Comparison of ENCODE assay signal across 25 mouse cellular contexts in the genomic region with DNA sequence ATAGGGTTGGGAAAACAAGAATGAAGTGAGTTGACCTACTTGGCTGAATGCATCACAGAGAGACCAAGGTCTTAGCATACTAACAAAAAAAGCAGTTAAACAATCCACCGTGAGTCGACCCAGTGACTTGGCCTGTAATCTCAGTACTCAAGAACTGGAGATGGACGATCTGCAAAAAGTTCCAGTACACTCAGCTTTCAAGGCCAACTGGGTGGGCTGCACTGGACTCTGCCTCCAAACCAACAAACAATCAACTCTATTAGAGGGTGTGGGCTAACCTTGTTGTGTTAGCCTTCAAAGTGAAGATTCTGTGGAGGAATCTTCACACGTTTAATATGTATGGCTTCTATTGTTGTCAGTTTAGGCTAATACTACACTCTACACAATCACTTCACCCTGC. TPM values are rescaled to one million over a fixed set of nuclear protein-coding genes. Genes with fewer than 3 reads are reported as not detected.
"Had no signal": no experiment of that assay in that cellular context is flagged by ENCODE, and none has a peak within 500 bp of the region (broad histone marks: within the 10 kb centered on the region; RNA-seq: fewer than 3 reads in every experiment).

No protein-coding gene starts in this region.

- H3K4me1 ChIP-seq: liver, embryonic 13.5 days; neural tube, embryonic 12.5 days; neural tube, embryonic 15.5 days had no signal

- H3K9me3 ChIP-seq: liver, embryonic 13.5 days; neural tube, embryonic 12.5 days; neural tube, embryonic 15.5 days had no signal

- DNase-seq: kidney, postnatal 25 days; layer of hippocampus, adult 9-11 months; liver, embryonic 13.5 days; lung, adult 2 months; lung, postnatal 14 days; lung, postnatal 4 days; midbrain, embryonic 14.5 days; right cerebral cortex, adult 18-20 months; right cerebral cortex, postnatal 14 days; right cerebral cortex, postnatal 4 days; thymus, adult 2 months; thymus, postnatal 25 days had no signal

- H3K27ac ChIP-seq: kidney, postnatal 0 days; layer of hippocampus, adult 2 months; left cerebral cortex, adult 2 months; liver, embryonic 13.5 days; neural tube, embryonic 12.5 days; neural tube, embryonic 15.5 days; stomach, postnatal 0 days had no signal

- H3K36me3 ChIP-seq: liver, embryonic 13.5 days; neural tube, embryonic 12.5 days; neural tube, embryonic 15.5 days had no signal

- H3K9ac ChIP-seq: liver, embryonic 13.5 days; neural tube, embryonic 12.5 days; neural tube, embryonic 15.5 days had no signal

- H3K27me3 ChIP-seq: liver, embryonic 13.5 days; neural tube, embryonic 12.5 days had no signal

- H3K4me3 ChIP-seq: layer of hippocampus, adult 2 months; left cerebral cortex, adult 2 months; liver, embryonic 13.5 days; neural tube, embryonic 12.5 days; neural tube, embryonic 15.5 days had no signal

RNA-seq across cellular contexts. Expression of a gene that starts 20.1 kb away (rescaled TPM):
- total RNA-seq: layer of hippocampus, adult 2 months; layer of hippocampus, postnatal 25 days; left cerebral cortex, adult 2 months; left cerebral cortex, postnatal 10 days; left cerebral cortex, postnatal 36 days; liver, adult 2 months; megakaryocyte progenitor cell, adult 5-6 weeks; megakaryocyte-erythroid progenitor cell, adult 5-6 weeks had no signal
- polyA plus RNA-seq: kidney, embryonic 14.5 days; liver, adult 2 months; liver, embryonic 13.5 days had no signal
